Mouse (Mus musculus) gastrocnemius, adult 2 months (tissue): ENCODE data around the gene Gm27179. TPM values are rescaled to one million over a fixed set of nuclear protein-coding genes. Genes with fewer than 3 reads are reported as not detected.
"Not testable (repeated sequence)": the region's sequence is repeated elsewhere in the genome, so short reads cannot be mapped to it uniquely, and the experiment has no call there.

ENCODE experiments used
- DNase-seq: peaks from one replicate; pipeline ENCODE4 v3.0.0; 2022
- H3K27ac ChIP-seq: fragments of 200-600 bp; 2 replicates; pipeline ENCODE4 v1.8.1; 2022; ENCODE audit warnings: mild to moderate bottlenecking
- H3K4me3 ChIP-seq: fragments of 200-600 bp; 2 replicates; pipeline ENCODE4 v1.8.1; 2022; ENCODE audit warnings: mild to moderate bottlenecking, moderate library complexity
- intact Hi-C: fragments of 180-260 bp; cut with DNase I; formaldehyde crosslinking; loops from one replicate; pipeline ENCODE4 v1.15.1; 2025
- long read RNA-seq, 2 experiments: library from polyadenylated mRNA; stranded (forward); transcript quantifications; one replicate each; pipeline ENCODE4 v2.0.0; 2021
- total RNA-seq, 2 experiments: library from RNA; stranded (reverse); gene quantifications; 2 replicates each; pipeline ENCODE4 v1.2.3; 2021

Gene Gm27179
- not detected for total RNA-seq
- long read RNA-seq, experiment 1: 0 reads
- long read RNA-seq, experiment 2: 0 reads

DNA sequence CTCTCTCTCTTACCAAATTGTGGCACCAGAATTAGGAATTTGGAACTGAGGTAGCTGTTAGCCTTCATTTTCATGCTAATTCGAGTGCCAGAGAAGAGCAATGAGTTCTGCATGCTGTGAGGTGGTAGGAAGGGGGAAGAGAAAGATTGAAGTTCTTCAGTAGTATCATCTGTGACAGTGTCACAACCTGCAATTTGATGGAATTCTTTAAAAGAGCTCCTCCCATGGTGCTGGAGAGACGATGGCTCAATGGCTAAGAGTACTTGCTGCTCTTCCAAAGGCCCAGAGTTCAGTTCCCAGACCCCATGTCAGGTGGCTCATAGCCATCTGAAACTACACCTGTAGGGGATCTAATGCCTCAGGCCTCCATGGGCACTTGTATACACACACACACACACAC lies at the start of gene Gm27179:
Gene Gm27179 (minus strand): TSS at position 101 of the 400 bp plus-strand sequence.
- intact Hi-C loops, DNase-seq, H3K4me3 ChIP-seq: not testable (repeated sequence)

DNA sequence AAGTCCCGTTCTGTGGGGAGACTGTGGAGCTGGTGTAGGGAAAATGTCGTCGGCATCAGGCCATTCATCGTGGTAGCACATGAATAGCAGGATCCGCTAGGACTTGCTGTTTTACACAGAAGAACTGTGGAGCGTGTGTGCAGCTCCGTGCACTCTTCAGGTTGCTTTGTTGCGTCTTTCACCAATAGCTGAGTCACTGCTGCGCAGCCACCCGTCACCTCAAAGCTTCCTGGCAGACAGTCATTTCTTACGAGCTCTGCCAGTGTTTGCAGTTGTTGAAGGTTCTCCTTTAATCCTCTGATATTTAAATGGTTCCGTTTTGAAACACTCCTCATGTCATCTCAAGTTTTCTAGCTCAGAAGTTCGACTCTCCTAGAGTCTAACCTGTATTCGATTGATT lies 45.2 kb upstream of the Gm27179 start:
- DNase-seq, H3K4me3 ChIP-seq, intact Hi-C loops, H3K27ac ChIP-seq: not testable (repeated sequence)

More for the DNA sequence above, at the start of gene Gm27179:
- H3K27ac ChIP-seq: not testable (repeated sequence)

GRCm38 (mm10) chr14:69556820-69557219 lies 44.5 kb upstream of the Gm27179 start:
- H3K4me3 ChIP-seq, H3K27ac ChIP-seq, intact Hi-C loops, DNase-seq: not testable (repeated sequence)

GRCm38 (mm10) chr14:69555110-69555831 lies 42.9 kb upstream of the Gm27179 start, which contains the start of gene Entpd4b:
Entpd4b (plus strand) TSS chr14:69555424.
- H3K4me3 ChIP-seq, DNase-seq, H3K27ac ChIP-seq, intact Hi-C loops: not testable (repeated sequence)

DNA sequence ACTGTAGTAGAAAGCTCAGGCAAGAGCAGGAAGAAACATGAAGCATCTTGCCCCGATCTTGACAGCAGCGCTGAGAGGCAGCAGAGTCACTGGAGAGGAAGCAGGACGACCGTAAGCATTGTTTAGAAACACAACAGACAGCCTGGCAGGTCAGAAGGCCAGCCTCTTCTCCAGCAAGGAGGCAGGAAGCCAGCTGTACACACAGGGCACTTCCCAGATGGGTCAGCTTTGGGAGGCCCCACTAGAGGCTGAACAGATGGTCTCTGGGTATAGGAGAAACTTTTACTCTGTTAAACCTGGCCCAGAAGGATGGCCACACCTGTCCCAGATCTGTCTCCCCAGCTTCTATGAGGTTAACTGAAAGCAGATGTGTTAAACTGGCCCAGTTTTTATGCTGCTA lies 35.0 kb upstream of the Gm27179 start:
- H3K4me3 ChIP-seq, intact Hi-C loops, H3K27ac ChIP-seq, DNase-seq: not testable (repeated sequence)

GRCm38 (mm10) chr14:69545052-69545451 lies 32.7 kb upstream of the Gm27179 start:
- H3K27ac ChIP-seq, DNase-seq, intact Hi-C loops, H3K4me3 ChIP-seq: not testable (repeated sequence)

DNA sequence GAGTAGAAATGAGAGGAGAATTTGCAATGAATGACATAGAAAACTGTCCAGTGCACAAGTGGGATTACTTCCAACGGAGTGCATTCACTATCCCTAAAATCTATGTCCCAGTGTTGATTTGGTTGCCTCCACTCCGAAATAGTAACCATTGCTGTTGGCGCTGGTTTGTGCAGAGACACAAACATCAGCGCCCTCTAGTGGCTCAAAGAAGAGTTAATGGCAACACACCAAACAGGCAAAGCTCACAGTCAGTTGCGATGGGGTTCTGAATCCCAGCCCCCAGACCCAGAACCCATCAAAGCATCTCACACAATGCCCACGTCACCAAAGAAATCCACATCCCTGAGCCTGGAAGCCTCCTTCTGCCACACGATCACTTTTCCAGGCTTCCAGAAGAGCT lies 31.7 kb upstream of the Gm27179 start:
- intact Hi-C loops: not testable (repeated sequence)

GRCm38 (mm10) chr14:69542695-69543094 lies 30.3 kb upstream of the Gm27179 start:
- H3K4me3 ChIP-seq, intact Hi-C loops, H3K27ac ChIP-seq, DNase-seq: not testable (repeated sequence)

More for the DNA sequence above, 31.7 kb upstream of the Gm27179 start:
- not testable (repeated sequence) for H3K4me3 ChIP-seq, H3K27ac ChIP-seq, DNase-seq

- intact Hi-C loops, DNase-seq: not testable (repeated sequence)
Measured at GRCm38 (mm10) chr14:69540113-69540512, 27.8 kb upstream of the Gm27179 start.

GRCm38 (mm10) chr14:69536539-69536938 lies 24.2 kb upstream of the Gm27179 start:
- H3K4me3 ChIP-seq, H3K27ac ChIP-seq, intact Hi-C loops, DNase-seq: not testable (repeated sequence)

More at GRCm38 (mm10) chr14:69540113-69540512, 27.8 kb upstream of the Gm27179 start:
- not testable (repeated sequence) for H3K4me3 ChIP-seq, H3K27ac ChIP-seq

DNA sequence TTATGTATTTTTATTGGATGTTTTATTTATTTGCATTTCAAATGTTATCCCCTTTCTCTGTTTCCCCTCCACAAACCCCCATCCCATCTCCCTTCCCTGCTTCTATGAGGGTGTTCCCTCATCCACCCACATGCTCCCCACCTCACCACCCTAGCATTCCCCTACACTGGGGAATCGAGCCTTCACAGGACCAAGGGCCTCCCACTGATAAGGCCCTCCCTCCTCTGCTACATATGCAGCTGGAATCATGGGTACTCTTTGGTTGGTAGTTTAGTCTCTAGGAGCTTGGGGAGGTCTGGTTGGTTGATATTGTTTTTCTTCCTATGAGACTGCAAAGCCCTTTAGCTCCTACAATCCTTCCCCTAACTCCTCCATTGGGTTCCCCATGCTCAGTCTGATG lies 13.9 kb upstream of the Gm27179 start:
- H3K27ac ChIP-seq, H3K4me3 ChIP-seq, intact Hi-C loops, DNase-seq: not testable (repeated sequence)

DNA sequence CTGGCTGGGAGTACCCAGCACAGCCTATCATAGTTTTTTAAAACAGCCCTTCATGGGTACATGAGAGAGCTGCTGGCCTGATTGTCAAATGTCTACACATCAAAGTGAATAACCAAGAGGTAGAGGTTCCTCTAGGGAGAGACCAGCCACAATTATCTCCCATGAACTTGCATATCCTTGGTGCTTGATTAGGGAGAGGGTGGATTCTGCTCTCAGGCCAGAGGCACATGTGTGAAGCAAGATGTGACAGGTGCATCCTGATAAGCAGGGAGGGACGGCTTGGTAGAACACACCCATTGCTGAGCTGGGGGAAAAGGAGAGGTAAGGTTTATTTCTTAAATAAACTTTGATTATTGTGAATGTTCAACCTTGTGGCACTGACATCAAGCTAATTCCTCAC lies 10.7 kb upstream of the Gm27179 start:
- H3K4me3 ChIP-seq, intact Hi-C loops, H3K27ac ChIP-seq, DNase-seq: not testable (repeated sequence)

DNA sequence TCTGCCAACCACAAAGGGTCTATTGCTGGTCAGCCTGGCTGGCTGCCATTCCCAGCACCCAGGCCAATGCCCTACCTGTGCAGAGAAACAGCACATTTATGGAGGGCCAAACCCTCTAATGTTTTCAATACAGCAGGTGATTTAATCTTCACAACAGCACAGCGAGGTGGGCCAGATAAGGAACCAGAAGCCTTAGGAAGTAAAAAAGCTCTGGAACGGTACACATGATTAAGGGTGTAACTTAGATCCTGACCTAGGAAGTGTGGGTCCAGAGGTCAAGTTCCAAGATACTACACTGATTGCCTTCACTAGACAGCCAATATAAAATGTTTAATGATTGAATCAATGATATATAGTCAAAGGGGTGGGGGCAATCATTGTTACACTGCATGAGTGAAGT lies 8.5 kb upstream of the Gm27179 start:
- H3K27ac ChIP-seq, H3K4me3 ChIP-seq, intact Hi-C loops, DNase-seq: not testable (repeated sequence)

DNA sequence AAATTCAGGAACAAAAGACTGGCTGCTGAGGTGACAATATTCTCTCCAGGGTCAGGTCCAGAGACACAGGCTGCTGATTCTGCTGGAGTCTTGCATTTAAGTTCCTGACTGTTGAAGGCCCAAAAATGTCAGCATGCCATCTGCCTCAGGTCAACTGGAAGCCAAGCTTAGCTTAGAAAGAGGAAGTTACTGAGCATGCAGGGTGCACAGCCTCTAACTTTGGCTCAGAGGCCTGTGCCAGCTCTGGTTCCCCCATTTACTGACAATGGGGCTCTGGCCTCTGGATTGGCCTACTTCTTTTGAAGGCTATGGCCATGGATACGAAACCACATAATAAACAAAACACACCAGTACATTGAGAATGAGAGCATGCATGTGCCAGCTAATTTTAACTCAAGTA lies 5.3 kb downstream of the Gm27179 start:
- H3K4me3 ChIP-seq, intact Hi-C loops, DNase-seq, H3K27ac ChIP-seq: not testable (repeated sequence)

GRCm38 (mm10) chr14:69503174-69503573 lies 9.2 kb downstream of the Gm27179 start, which contains the start of gene Gm16867:
Gm16867 (minus strand) TSS chr14:69503362.
- intact Hi-C loops, H3K27ac ChIP-seq, DNase-seq: not testable (repeated sequence)

GRCm38 (mm10) chr14:69502440-69503150 lies 9.8 kb downstream of the Gm27179 start:
- H3K27ac ChIP-seq, intact Hi-C loops, DNase-seq, H3K4me3 ChIP-seq: not testable (repeated sequence)

More at GRCm38 (mm10) chr14:69503174-69503573, 9.2 kb downstream of the Gm27179 start, which contains the start of gene Gm16867:
- H3K4me3 ChIP-seq: not testable (repeated sequence)

DNA sequence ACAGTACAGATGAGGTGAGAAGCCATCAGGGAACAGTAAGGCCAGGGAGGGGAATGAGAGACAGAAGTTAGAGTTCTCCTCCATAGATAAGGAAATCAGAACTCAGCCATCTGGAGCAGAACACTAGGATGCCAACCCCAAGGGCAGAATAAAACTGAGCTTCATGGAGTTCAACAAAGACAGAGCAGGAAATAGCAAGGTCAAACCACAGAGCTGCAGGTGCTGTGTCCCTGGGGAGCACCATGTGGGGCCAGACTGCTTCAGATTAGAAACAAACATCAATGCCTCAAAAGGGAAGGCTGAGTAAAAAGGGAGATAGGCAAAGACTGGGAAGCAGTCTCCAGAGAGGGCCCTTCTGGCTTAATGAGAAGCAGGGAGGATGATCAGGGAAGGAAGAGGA lies 16.1 kb downstream of the Gm27179 start:
- DNase-seq, H3K4me3 ChIP-seq, H3K27ac ChIP-seq, intact Hi-C loops: not testable (repeated sequence)

GRCm38 (mm10) chr14:69494946-69495345 lies 17.4 kb downstream of the Gm27179 start:
- not testable (repeated sequence) for H3K27ac ChIP-seq, H3K4me3 ChIP-seq

More at GRCm38 (mm10) chr14:69494946-69495345, 17.4 kb downstream of the Gm27179 start:
- DNase-seq, intact Hi-C loops: not testable (repeated sequence)
